Mouse (Mus musculus): ENCODE measurements at regions not wholly inside any gene's neighbourhood (a gene's known extent, or its start where the extent isn't known, plus 50 kb on each side); places are given as distances from the start of the nearest gene placed in this dataset.

DNA sequence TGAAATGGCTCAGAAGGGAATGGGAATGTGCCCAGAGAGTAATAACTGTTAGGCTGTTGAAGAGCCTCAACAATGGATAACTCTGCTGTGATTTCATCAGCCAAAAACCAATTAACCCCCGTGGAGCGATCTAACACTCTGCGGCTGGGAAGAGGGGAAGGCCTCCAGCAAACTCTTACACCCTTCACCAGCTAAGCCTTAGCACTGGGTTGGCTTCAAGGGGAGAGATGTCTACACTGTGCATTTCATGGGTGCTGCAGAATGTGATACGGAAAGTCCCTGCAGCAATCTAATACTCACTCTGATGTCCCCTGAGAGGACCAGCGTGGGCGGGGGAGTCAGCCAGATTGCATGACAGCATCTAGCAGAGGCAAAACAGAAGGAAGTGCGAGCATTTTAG, 460.2 kb downstream of the Fut8 start:
- TF ChIP-seq CTCF (conservative IDR thresholded peaks at IDR 0.05): no peak
- H3K4me3 ChIP-seq: no peak overlapping the region
- DNase-seq (ENCODE audit: low spot score in 2 of 2): no peak

DNA sequence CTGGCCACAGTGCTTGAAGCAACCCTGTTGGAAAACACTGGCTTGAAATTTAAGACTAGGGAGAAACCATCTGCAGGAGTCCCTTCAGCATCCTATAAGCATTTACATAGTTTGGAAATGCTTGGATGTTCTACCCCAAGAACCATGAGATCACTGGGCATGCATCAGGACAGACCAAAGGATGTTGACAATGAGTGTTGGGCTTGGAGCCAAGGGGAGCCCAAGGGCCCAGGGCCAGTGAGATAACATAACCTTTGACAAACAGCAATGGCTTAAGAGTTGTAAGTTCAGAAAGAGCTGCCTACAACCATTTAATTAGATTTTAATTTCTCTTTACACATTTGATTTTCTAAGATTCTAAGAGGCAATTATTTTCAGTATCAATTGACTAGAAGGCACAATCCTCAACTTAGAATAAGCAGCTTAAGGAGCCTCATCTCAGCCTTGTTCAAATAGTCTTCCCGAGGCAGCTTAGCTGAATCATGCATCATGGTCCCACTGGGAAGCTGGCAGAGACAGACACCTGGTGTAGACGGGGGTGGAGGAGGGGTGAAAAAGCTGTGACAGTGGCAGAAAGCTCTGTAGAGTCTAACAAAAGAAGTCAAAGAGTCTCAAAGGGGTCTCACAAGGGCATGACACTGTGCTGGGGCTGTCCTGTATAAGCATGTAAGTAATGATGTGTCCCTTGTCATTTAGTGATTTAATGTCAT, 462.1 kb downstream of the Fut8 start:
- H3K27ac ChIP-seq: no peak overlapping the region
- H3K4me3 ChIP-seq: no peak overlapping the region
- DNase-seq (ENCODE audit: low spot score in 2 of 2): no peak
- no peak for TF ChIP-seq CTCF (conservative IDR thresholded peaks at IDR 0.05)

More for the DNA sequence above, 460.2 kb downstream of the Fut8 start:
- no peak overlapping the region for H3K27ac ChIP-seq

DNA sequence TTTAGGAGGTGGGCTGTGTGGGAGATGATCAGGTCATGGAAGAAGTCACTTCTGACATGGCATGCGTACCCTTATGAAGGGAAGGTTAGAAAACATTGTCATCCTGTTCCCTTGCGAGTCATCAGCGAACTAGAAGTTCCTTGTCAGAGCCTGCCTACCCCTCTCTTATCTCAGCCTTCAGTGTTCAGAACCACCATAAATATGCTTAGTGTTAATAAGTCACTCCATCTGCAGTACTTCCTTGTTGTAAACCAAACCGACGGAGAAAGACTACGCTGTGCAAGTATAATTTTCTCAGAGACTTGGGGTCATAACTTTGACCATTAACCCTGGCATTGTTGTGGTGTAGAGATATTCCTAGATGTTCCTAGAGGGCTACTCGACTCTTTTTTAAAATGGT, 477.6 kb downstream of the Fut8 start:
- no peak for TF ChIP-seq CTCF (conservative IDR thresholded peaks at IDR 0.05)
- Histone ChIP-seq H3K4me3 (no peak overlapping the region), H3K27ac (no peak overlapping the region)
- DNase-seq (ENCODE audit: low spot score in 2 of 2): no peak

DNA sequence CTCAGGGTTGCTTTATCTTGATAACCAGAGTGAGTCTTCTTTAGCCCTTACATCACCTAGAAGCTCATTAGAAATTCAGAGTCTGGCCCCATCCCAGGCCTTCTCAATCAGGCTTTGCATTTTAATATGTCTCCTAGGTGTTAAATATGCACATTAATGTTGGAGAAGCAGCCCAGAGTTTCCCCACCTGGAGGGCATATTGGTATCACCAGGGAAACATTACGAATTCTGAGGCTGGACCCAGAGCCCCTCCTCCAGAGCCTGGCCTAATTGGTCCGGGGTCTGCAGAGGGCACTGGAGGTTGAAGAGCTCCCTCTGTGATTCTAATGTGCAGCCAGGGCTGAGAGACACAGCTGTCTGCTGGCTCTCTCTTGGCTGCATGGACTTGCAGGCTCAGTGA, 478.1 kb downstream of the Fut8 start:
- TF ChIP-seq CTCF (conservative IDR thresholded peaks at IDR 0.05): no peak
- H3K27ac ChIP-seq: no peak overlapping the region
- no peak overlapping the region for H3K4me3 ChIP-seq
- no peak for DNase-seq (ENCODE audit: low spot score in 2 of 2)

DNA sequence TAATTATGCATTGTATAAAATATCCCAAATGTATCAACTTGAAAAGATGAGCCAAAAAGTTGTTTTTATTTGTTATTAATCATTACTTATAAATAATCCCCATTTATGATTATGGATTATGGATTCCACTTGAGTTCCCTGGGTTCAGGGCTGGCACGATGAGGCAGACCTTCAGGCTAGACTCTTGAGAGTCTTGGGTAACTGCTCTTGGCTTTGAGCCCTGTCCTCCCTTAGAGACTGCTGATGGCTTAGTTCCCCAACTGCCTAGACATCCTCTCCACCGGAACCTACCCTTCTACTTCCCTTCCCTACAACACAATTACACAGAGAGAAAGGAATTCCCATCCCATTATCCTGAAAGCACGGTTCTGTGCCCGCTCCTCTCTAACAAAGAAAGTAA, 466.3 kb upstream of the Gm6657 start:
- no peak for TF ChIP-seq CTCF (conservative IDR thresholded peaks at IDR 0.05)
- no peak overlapping the region for H3K27ac ChIP-seq
- no peak overlapping the region for H3K4me3 ChIP-seq
- DNase-seq (ENCODE audit: low spot score in 2 of 2): no peak

DNA sequence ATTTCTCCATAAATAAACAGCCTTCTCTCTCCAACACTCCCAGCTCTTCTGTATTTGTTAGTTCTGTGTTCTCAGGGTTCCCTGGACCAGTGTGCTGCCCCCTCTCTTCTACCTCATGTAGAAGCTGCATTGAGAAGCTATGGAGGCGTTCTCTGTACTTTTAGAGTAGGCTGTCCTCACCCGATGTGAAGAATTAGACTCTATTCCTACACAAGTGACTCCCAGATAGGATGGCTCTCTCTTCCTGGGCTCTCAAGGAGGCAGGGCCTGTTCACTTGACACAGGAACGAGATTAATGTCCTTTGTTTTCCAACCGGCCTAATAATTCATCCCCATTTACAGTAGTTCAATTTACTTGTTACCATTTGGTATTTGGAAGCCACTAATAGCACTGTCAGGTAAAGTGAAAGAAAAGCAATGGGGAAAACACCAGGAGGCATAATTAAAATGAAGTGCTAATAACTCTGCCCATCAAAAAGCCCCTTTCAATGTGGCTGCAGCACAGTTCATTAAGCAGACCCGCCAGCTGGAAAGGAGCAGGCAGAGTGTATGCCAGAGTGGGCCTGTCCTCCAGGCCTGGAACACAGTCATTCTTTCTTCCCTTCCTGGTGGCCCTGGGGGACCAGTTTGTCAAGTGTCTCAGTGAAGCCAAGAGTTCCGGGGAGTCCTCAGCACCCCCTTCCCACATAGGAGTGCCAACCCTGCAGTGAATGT, 454.8 kb upstream of the Gm6657 start:
- no peak overlapping the region for H3K27ac ChIP-seq
- peak; percentile 28 to 46 for DNase-seq (ENCODE audit: low spot score in 2 of 2)

DNA sequence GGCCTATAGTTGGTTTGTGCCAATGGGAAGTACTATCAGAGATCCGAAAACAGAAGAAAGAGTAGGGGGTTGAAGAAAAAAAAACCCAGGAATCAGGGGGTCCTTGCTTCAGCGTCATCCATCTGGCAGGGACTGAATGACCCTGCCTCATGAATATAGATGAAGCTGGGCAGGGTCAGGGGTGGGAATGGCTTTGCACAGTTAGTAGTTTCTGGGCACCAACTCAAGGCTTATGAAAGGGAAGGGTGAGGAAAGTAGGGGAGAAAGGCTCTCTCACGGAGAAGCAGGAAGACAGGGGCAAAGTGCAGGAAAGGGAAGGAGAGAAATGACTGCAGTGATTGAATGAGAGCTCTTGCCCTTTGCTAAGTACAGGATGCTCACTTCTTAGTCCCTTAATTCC, 451.3 kb upstream of the Gm6657 start:
- H3K4me3 ChIP-seq: no peak overlapping the region
- no peak overlapping the region for H3K27ac ChIP-seq
- TF ChIP-seq CTCF (conservative IDR thresholded peaks at IDR 0.05): no peak
- peak in 1 of 2 experiments; percentile 48 for DNase-seq (ENCODE audit: low spot score in 2 of 2)

More for the DNA sequence above, 454.8 kb upstream of the Gm6657 start:
- no peak for TF ChIP-seq CTCF (conservative IDR thresholded peaks at IDR 0.05)
- H3K4me3 ChIP-seq: no peak overlapping the region

DNA sequence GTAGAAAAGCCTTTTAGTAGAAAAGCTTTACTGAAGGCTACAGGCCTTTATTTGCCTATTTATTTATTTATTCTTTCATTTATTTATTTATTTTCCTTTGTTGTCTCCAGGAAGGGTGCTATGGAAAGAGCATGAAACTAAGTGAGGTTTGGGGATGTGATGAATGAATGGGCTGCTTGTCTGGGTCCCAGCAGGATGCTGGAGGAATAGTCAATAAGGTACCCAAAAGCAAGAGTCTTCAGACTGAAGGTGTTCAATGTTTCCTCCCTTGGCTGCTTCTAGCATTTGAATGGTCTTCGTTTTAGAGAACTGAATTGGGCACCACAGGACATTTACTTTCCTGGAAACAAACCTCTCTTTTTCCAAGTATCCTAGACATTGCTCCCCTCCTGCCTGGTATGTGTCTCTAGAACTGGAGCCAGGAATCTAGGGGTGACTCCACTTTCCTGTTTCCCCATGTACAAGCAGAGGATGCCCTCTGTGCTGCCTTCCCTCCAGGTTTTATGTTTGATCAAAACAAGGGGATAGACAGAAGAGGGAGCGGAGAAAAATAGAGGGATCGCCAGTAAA, 444.5 kb upstream of the Gm6657 start:
- TF ChIP-seq CTCF (conservative IDR thresholded peaks at IDR 0.05): no peak
- no peak for DNase-seq (ENCODE audit: low spot score in 2 of 2)
- no peak overlapping the region for H3K27ac ChIP-seq
- no peak overlapping the region for H3K4me3 ChIP-seq

DNA sequence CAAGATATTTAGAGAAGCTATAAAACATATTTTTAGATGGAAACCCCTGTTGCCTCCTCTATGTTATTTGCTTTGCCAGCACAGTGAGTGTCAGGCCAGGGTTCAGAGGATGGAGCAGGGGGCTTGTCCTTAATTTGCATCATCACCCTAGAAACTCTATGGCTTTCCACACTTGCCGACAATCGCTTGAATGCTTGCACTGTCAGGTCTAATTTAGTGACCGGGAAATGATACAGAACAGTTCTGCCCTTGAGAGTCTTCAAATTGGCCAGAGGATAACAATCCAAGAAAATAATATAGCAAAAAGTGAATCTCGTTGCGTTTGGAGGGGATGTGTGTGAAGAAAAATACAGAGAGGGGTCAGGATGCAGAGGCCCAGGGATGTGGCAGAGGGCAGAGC, 441.9 kb upstream of the Gm6657 start:
- DNase-seq (ENCODE audit: low spot score in 2 of 2): no peak
- H3K27ac ChIP-seq: no peak overlapping the region
- no peak overlapping the region for H3K4me3 ChIP-seq
- TF ChIP-seq CTCF (conservative IDR thresholded peaks at IDR 0.05): no peak

DNA sequence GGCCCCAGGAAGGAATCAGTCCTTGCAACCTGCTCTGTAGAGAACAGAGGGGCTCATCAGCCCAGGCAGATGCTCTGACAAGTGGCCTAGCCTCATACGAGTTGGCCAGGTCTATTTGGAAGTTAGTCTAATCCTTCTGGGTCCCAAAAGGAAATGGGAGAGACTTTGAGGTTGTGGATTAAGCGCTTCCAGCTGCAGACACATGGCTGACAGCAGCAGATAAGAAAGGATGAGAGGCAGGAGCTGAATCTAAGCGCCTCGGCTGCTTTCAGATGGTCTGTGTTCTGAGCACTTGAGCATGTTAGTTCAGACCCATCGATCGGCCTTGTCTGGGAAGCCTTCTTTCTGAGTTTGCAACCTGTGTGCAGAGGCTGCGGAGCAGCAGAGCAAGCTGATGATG, 438.0 kb upstream of the Gm6657 start:
- no peak for DNase-seq (ENCODE audit: low spot score in 2 of 2)
- TF ChIP-seq CTCF (conservative IDR thresholded peaks at IDR 0.05): no peak
- H3K27ac ChIP-seq: no peak overlapping the region

DNA sequence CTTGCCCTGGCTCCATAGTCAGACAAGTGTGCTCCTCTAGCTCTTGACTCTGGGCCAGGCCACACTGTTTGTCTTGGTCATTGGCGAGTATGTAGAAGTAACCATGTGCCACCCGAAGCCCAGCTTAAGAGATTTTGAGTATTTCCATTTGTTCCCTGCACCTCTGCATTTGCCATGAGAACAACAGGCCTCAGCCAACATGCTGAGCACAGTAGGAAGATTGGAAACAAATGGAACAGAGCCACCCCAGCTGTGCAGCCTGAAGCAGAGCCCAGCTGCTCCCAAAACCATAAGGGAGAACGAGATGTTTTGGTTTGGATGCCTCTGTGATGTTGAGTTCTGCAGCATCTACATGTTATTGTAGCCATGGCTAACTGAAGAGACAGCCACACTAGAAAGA, 433.1 kb upstream of the Gm6657 start:
- no peak for TF ChIP-seq CTCF (conservative IDR thresholded peaks at IDR 0.05)
- Histone ChIP-seq H3K4me3 (no peak overlapping the region), H3K27ac (no peak overlapping the region)
- DNase-seq (ENCODE audit: low spot score in 2 of 2): no peak

More for the DNA sequence above, 438.0 kb upstream of the Gm6657 start:
- no peak overlapping the region for H3K4me3 ChIP-seq

DNA sequence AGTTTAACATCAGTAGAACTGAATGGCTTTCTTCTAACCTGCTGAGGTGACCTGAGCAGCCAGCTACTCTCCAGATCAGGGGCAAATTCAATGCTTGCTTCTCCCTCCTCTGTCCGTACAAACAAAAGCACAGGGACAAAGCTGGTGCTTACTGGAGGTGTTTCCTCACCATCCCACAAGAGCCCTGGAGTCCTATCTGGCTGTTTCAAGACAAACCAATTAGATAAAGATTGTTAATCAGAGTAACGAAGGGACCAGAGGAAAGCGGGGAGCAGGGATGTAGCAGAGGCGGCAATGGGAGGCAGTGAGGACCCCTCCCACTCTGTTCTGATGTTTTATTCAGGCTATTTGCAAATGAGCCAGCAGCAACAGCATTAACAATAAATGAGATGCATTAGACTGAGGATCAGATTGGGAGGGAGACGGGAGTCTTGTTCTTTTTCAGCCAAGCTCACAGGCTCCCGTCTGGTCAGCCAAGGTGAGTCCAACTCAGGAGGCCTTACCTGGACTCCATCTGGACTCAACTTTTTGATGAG, 418.0 kb upstream of the Gm6657 start:
- Histone ChIP-seq H3K4me3 (no peak overlapping the region), H3K27ac (no peak overlapping the region)
- no peak for TF ChIP-seq CTCF (conservative IDR thresholded peaks at IDR 0.05)
- no peak for DNase-seq (ENCODE audit: low spot score in 2 of 2)

DNA sequence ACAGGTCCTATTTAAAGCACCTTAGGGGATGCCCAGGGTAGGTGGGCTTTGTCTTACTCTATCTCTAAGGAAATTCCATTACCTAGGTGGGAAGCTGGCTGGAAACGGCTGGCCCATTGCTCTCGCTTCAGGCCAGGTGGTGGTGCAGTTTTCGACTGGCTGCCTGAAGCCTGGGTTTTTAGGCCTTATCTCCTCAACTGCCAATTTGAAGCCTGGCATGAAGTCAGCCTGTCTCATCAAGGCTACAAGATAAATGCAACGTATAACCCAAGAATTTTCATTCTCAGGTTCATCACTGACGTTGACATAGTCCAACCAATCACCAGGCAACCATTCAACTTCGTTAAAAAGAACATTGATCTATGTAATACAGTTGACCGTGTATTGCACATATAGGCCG, 417.3 kb upstream of the Gm6657 start:
- H3K27ac ChIP-seq: no peak overlapping the region
- TF ChIP-seq CTCF (conservative IDR thresholded peaks at IDR 0.05): no peak
- no peak for DNase-seq (ENCODE audit: low spot score in 2 of 2)
- no peak overlapping the region for H3K4me3 ChIP-seq
